Comparison of ENCODE assay signal across 8 mouse cellular contexts in genomic region chr10:96033356-96033984, GRCm38 (mm10).
A peak's percentile ranks its signal among the peaks of the same experiment; 100 is the strongest.
DNase-seq lines count a peak whose midpoint lies in the region; ATAC-seq and TF ChIP-seq lines count a peak whose summit lies in the region.

No protein-coding gene starts in this region.

- ATAC-seq in intestine, embryonic 16.5 days: peak; percentile 56; the same call in 1 of the 2 replicates
- ATAC-seq in midbrain, postnatal 0 days (ENCODE audit: low FRiP score): peak; percentile 72

- H3K9me3 ChIP-seq in intestine, embryonic 16.5 days (ENCODE audit: control insufficient read depth, low read length): no peaks in the 10 kb centered on the region
- no peaks in the 10 kb centered on the region for H3K9me3 ChIP-seq in limb, embryonic 10.5 days (replicated peaks)
- no peaks in the 10 kb centered on the region for H3K9me3 ChIP-seq in midbrain, postnatal 0 days (ENCODE audit: low read length)

- H3K4me1 ChIP-seq in testis, adult 2 months (ENCODE audit: control insufficient read depth, insufficient read depth, low read length): no peaks in the 10 kb centered on the region
- no peaks in the 10 kb centered on the region for H3K4me1 ChIP-seq in bone marrow, adult 2 months (ENCODE audit: control insufficient read depth, insufficient read depth, low read length)
- no peaks in the 10 kb centered on the region for H3K4me1 ChIP-seq in embryonic fibroblast, embryonic 13.5 days (ENCODE audit: control insufficient read depth, insufficient read depth, low read length)
- H3K4me1 ChIP-seq in intestine, embryonic 16.5 days (ENCODE audit: control insufficient read depth, insufficient read depth, low read length): no peaks in the 10 kb centered on the region
- H3K4me1 ChIP-seq in limb, embryonic 10.5 days: no peaks in the 10 kb centered on the region
- no peaks in the 10 kb centered on the region for H3K4me1 ChIP-seq in midbrain, postnatal 0 days (ENCODE audit: insufficient read depth, low read length)
- no peaks in the 10 kb centered on the region for H3K4me1 ChIP-seq in thymus, adult 2 months (replicated peaks; ENCODE audit: control insufficient read depth, insufficient read depth, low read length)

- WGBS in bone marrow, adult 2 months: 73% methylated on average over 10 of the region's 10 CpGs
- WGBS in intestine, embryonic 16.5 days: 48% methylated on average over 10 of the region's 10 CpGs
- 57% methylated on average over 10 of the region's 10 CpGs for WGBS in limb, embryonic 10.5 days
- 39% methylated on average over 10 of the region's 10 CpGs for WGBS in midbrain, postnatal 0 days
- 84% methylated on average over 10 of the region's 10 CpGs for WGBS in thymus, adult 2 months

- no peaks in the 10 kb centered on the region; the same call in 1 of the 2 replicates for H3K36me3 ChIP-seq in testis, adult 2 months (ENCODE audit: control insufficient read depth, insufficient read depth, low read length)
- H3K36me3 ChIP-seq in intestine, embryonic 16.5 days (ENCODE audit: control insufficient read depth, insufficient read depth, low read length): no peaks in the 10 kb centered on the region
- no peaks in the 10 kb centered on the region for H3K36me3 ChIP-seq in limb, embryonic 10.5 days
- H3K36me3 ChIP-seq in midbrain, postnatal 0 days (ENCODE audit: insufficient read depth, low read length): 0 out of 2 replicates have a peak, but pooled peaks cover 4% of the 10 kb centered on the region
- no peaks in the 10 kb centered on the region for H3K36me3 ChIP-seq in thymus, adult 2 months (ENCODE audit: control insufficient read depth, insufficient read depth, low read length)

- DNase-seq in testis, postnatal 10 days (ENCODE audit: low spot score): no peak
- peak; percentile 44 for DNase-seq in limb, embryonic 10.5 days (ENCODE audit: low spot score)
- DNase-seq in midbrain, postnatal 0 days (ENCODE audit: low spot score): peak; percentile 86
- no peak for DNase-seq in thymus, adult 2 months

- no peaks in the 10 kb centered on the region for H3K27me3 ChIP-seq in testis, adult 2 months (ENCODE audit: control insufficient read depth, insufficient read depth, low read length)
- no peaks in the 10 kb centered on the region for H3K27me3 ChIP-seq in intestine, embryonic 16.5 days (replicated peaks; ENCODE audit: control insufficient read depth, insufficient read depth, low read length)
- H3K27me3 ChIP-seq in limb, embryonic 10.5 days (ENCODE audit: low read depth, poor library complexity, severe bottlenecking): no peaks in the 10 kb centered on the region
- H3K27me3 ChIP-seq in midbrain, postnatal 0 days (ENCODE audit: insufficient read depth, low read length): no peaks in the 10 kb centered on the region
- no peaks in the 10 kb centered on the region for H3K27me3 ChIP-seq in thymus, adult 2 months (ENCODE audit: control insufficient read depth, insufficient read depth, low read length)

- TF ChIP-seq POLR2A in testis, adult 2 months (IDR thresholded peaks at IDR 0.05; ENCODE audit: control insufficient read depth, low read depth, low read length): no peak
- TF ChIP-seq POLR2A in bone marrow, adult 2 months (IDR thresholded peaks at IDR 0.05; ENCODE audit: borderline replicate concordance, control insufficient read depth, low read depth, low read length): no peak
- TF ChIP-seq POLR2A in embryonic fibroblast, embryonic 13.5 days (IDR thresholded peaks at IDR 0.05; ENCODE audit: low read depth, low read length): no peak
- no peak for TF ChIP-seq POLR2A in thymus, adult 2 months (IDR thresholded peaks at IDR 0.05; ENCODE audit: control insufficient read depth, extremely low read depth, insufficient read depth, low read length, poor library complexity)

- H3K9ac ChIP-seq in intestine, embryonic 16.5 days (ENCODE audit: low read depth, low read length): no peak overlapping the region
- H3K9ac ChIP-seq in midbrain, postnatal 0 days (replicated peaks; ENCODE audit: low read length, poor library complexity, severe bottlenecking): no peak overlapping the region

- no peak overlapping the region for H3K4me3 ChIP-seq in testis, adult 2 months (ENCODE audit: control insufficient read depth, low read depth, low read length)
- H3K4me3 ChIP-seq in bone marrow, adult 2 months (replicated peaks; ENCODE audit: control insufficient read depth, low read depth, low read length): no peak overlapping the region
- H3K4me3 ChIP-seq in embryonic fibroblast, embryonic 13.5 days (ENCODE audit: insufficient read depth, low read length): no peak overlapping the region
- no peak overlapping the region for H3K4me3 ChIP-seq in intestine, embryonic 16.5 days (ENCODE audit: low read length)
- no peak overlapping the region for H3K4me3 ChIP-seq in limb, embryonic 10.5 days
- H3K4me3 ChIP-seq in midbrain, postnatal 0 days (ENCODE audit: low read depth, low read length): no peak overlapping the region
- no peak overlapping the region for H3K4me3 ChIP-seq in thymus, adult 2 months (ENCODE audit: control insufficient read depth, insufficient read depth, low read length)

- no peak overlapping the region for H3K4me2 ChIP-seq in intestine, embryonic 16.5 days (ENCODE audit: low read depth, low read length)
- H3K4me2 ChIP-seq in midbrain, postnatal 0 days (ENCODE audit: low read depth, low read length, poor library complexity, severe bottlenecking): no peak overlapping the region

- TF ChIP-seq CTCF in testis, adult 2 months (IDR thresholded peaks at IDR 0.05; ENCODE audit: control insufficient read depth, insufficient read depth, insufficient replicate concordance, low read depth, low read length): peak; percentile 31; the same call in 1 of the 2 replicates
- peak; percentile 48; the same call in 1 of the 2 replicates for TF ChIP-seq CTCF in bone marrow, adult 2 months (IDR thresholded peaks at IDR 0.05; ENCODE audit: control insufficient read depth, insufficient read depth, low read length)
- peak; percentile 57; the same call in 1 of the 2 replicates for TF ChIP-seq CTCF in embryonic fibroblast, embryonic 13.5 days (IDR thresholded peaks at IDR 0.05; ENCODE audit: borderline replicate concordance, insufficient read depth, low read length)
- peak; percentile 85 for TF ChIP-seq CTCF in midbrain, postnatal 0 days (IDR thresholded peaks at IDR 0.05)
- TF ChIP-seq CTCF in thymus, adult 2 months (IDR thresholded peaks at IDR 0.05; ENCODE audit: borderline replicate concordance, control insufficient read depth, extremely low read depth, insufficient read depth, low read length, poor library complexity): no peak

- H3K27ac ChIP-seq in testis, adult 2 months (ENCODE audit: control insufficient read depth, insufficient read depth, low read depth, low read length): no peak overlapping the region
- H3K27ac ChIP-seq in bone marrow, adult 2 months (ENCODE audit: control insufficient read depth, insufficient read depth, low read depth, low read length, poor library complexity): no peak overlapping the region
- H3K27ac ChIP-seq in embryonic fibroblast, embryonic 13.5 days (ENCODE audit: insufficient read depth, low read length): no peak overlapping the region
- H3K27ac ChIP-seq in intestine, embryonic 16.5 days (ENCODE audit: low read length): no peak overlapping the region
- H3K27ac ChIP-seq in limb, embryonic 10.5 days: no peak overlapping the region
- no peak overlapping the region for H3K27ac ChIP-seq in midbrain, postnatal 0 days (ENCODE audit: low read depth, low read length)
- H3K27ac ChIP-seq in thymus, adult 2 months (ENCODE audit: control insufficient read depth, insufficient read depth, low read length): no peak overlapping the region

Comparison
In these comparisons a context has a peak if more than half of its experiments do, and no peak if none do; other contexts are left out.
1. DNase-seq: peak in limb, embryonic 10.5 days (single experiment) and midbrain, postnatal 0 days (single experiment); none in testis, postnatal 10 days (single experiment) and thymus, adult 2 months (single experiment).